Mouse (Mus musculus): ENCODE results near the gene 2410004P03Rik.
"Not testable (repeated sequence)": the region's sequence is repeated elsewhere in the genome, so short reads cannot be mapped to it uniquely, and the experiment has no call there.

The 2410004P03Rik gene

GRCm38 (mm10) chr12:17011100-17011870, at the start of gene 2410004P03Rik:
Gene 2410004P03Rik (minus strand): TSS chr12:17011727.
- DNase-seq = peak; percentile 84

GRCm38 (mm10) chr12:17061183-17061722, 49.7 kb upstream of the 2410004P03Rik start:
- no peak for DNase-seq

DNA sequence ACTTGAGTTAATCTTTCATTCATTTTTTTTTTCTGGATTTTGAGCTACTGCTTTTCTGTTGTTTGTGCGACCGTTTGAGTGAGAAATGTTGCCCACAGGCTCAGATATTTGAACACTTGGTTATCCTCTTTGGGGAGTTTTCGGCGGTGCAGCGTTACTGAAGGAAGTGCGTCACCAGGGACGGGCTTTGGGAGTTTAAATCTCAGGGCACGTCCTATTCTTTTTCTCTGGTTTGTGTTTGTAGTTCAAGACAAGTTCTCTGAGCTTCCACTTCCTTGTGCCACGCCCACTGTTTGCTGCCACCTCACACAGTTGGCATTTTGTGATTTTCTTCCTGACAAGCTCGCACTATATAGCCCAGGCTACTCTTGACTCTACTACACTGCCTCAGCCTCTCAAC, 47.0 kb upstream of the 2410004P03Rik start:
- DNase-seq = no peak

DNA sequence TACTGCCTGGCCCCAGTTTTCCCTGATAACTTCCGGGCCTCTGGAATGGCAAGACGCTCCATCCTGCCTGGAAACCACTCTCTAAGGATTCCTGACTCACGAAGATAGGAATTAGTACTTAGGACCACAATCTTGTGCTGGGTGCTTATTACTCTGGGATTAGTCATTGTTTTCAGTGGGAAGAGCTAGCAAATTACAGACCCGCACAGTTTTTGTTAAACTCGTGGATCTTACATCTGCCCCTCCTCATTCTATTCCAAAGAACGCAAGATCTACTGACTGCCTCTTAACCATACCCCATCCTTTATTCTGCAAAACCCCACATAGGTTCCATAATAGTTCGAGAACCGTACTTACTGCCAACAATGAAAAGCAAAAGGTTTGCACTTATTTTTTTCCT, 45.6 kb upstream of the 2410004P03Rik start:
- DNase-seq = no peak

DNA sequence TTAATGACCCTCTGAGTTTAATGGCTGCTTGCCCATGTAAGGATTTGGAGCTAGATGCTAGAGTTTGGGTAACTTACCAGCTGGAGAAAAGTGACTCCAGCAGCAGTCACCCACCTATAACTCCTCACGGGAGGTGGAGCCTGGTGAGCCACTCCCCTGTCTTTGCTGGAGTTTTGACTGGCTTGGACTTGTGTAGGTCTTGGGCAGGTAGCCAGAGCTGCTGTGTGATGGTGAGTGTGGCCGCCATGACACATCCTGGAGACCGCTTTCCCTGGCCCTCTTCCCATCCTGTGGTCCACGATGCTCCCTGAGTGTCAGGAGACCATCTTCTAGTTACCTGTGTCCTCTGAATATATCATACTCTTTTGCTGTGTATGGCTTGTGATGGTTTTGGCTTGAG, 44.2 kb upstream of the 2410004P03Rik start:
- DNase-seq = no peak

- peak; percentile 18 for DNase-seq
Observed at GRCm38 (mm10) chr12:17054691-17055090, 43.2 kb upstream of the 2410004P03Rik start.

DNA sequence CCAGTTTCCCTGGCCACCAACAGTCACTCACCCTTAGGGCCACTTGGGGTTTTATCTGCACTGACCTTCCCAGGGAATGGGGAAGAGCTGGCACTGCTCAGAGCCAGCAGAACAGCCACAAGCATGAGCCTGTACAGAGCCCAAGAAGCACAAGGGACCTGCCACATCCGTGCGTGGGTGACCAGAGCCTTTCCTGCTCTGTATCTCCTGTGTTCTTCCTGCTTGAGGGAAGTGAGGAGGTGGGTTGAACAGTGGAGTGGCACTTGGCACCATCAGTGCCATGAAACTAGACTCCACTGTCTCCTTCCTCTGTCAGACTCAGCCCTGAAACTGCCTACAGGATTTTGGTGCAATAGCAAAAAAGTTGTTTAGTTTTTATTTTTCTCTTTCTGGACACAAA, 41.1 kb upstream of the 2410004P03Rik start:
- DNase-seq = no peak

GRCm38 (mm10) chr12:17051057-17051456, 39.5 kb upstream of the 2410004P03Rik start:
- no peak for DNase-seq

- DNase-seq = no peak
Observed at GRCm38 (mm10) chr12:17049796-17050195, 38.3 kb upstream of the 2410004P03Rik start.

- DNase-seq = no peak
Observed at GRCm38 (mm10) chr12:17048979-17049612, 37.6 kb upstream of the 2410004P03Rik start.

DNA sequence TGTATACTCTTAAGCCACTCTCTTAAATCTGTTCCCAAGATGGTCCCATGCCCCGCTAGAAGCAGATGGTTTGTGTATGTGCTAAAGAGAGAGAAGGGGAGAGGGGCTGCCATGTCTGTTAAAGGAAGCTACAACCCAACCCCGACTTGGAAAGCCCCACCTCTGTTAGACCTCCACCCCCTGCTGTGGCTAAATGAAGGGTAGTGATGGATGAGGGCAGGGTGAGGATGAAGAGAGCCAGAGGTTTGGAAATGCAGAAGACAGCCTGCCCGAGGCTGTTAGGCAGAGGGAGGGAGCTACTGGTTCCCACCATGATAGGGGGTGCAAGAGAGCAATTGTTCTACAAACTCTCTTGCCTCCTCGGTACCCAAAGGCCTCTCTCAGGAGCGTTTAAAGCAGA, 31.8 kb upstream of the 2410004P03Rik start:
- no peak for DNase-seq

GRCm38 (mm10) chr12:17040567-17040966, 29.0 kb upstream of the 2410004P03Rik start:
- no peak for DNase-seq

DNA sequence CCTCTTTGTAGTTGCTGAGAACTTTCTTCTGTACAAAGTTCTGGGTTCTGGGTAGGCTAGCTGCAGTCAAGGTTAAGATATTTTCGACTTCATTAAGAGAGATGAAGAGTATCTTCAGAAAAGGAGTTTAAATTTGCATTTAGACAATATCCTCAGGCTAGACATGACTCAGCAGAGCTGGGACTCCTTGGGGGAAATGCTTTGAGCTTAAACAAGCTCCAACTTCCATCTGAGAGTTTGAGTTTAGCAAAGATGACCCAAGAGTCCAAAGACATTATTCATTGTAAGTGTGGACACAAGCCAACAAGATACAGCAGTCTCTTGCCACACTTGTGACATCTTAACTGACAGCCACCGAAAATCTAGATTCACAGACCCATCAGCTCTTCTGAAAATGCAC, 27.9 kb upstream of the 2410004P03Rik start:
- DNase-seq = no peak

GRCm38 (mm10) chr12:17038246-17038645, 26.7 kb upstream of the 2410004P03Rik start:
- no peak for DNase-seq

GRCm38 (mm10) chr12:17037053-17037610, 25.6 kb upstream of the 2410004P03Rik start:
- DNase-seq = no peak

- DNase-seq = no peak
Observed at GRCm38 (mm10) chr12:17036532-17036931, 25.0 kb upstream of the 2410004P03Rik start.

- DNase-seq = peak; percentile 28
Observed at GRCm38 (mm10) chr12:17035128-17035527, 23.6 kb upstream of the 2410004P03Rik start.

- no peak for DNase-seq
Observed at GRCm38 (mm10) chr12:17034671-17035070, 23.1 kb upstream of the 2410004P03Rik start.

- DNase-seq = no peak
Observed at GRCm38 (mm10) chr12:17033464-17033841, 21.9 kb upstream of the 2410004P03Rik start.

- peak; percentile 74 for DNase-seq
Observed at GRCm38 (mm10) chr12:17032694-17033463, 21.4 kb upstream of the 2410004P03Rik start.

DNA sequence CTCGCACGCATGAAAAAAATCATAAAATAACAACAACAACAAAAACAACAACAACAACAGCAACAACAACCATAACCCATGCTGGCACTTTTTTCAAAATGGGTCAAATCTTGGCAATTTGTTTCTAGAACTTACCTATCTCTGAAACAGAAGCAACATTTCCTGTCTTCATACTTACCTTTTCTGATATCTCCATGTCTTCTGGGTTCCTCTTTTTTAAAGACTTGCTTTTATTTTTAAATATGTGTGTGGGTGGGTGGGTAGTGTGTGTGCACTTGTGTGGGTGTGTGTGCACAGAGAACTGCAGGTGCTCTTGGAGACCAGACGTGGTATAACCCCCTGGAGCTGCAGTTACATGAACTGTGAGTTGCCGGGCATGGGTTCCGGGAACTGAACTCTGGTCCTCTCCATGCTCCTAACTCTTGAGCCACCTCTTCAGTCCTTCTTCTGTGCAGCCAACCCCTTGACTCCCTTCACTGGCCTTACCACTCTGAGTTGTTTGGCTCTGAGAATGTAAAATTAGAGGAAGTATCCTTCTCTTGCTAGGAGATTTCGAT, 13.1 kb upstream of the 2410004P03Rik start:
- DNase-seq = no peak

DNA sequence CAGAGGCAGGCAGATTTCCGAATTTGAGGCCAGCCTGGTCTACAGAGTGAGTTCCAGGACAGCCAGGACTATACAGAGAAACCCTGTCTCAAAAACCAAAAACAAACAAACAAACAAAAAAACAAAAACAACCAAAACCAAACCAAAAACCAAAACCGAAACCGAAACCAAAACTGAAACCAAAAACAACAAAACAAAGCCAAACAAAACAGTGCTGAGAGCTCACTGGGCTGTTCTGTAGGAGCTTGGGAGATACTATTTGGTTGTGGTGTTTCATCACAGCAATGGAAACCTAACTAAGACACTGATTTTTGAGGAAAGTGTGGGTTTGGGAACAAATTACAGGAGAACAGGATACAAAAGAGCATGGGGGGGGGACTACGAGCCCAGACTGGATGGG, 10.6 kb upstream of the 2410004P03Rik start:
- DNase-seq = no peak

DNA sequence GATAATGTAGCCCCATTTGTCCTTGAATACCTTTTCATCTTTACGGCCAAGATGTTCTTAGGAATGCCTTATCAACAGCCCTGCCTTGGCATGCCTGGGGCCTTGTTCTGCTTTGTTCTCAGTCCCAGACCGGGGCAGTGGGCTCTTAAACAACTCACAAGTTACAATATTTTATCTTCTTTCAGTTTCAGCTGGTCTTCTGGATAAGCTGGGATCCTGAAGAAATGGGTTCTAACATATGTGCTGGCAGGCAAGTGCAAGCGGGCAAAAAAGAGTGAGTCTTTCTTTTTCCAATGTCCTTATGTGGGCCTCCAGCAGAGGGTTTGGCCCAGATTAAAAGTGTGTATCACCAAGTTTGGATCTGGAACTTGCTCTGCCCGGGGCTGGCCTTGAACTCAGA, 9.6 kb upstream of the 2410004P03Rik start:
- DNase-seq = not testable (repeated sequence)
